Mouse (Mus musculus) retina, adult 2 months (tissue): Measurements from ENCODE around the gene Cfap77.
"Not testable (repeated sequence)": the region's sequence is repeated elsewhere in the genome, so short reads cannot be mapped to it uniquely, and the experiment has no call there.

ENCODE experiments used
- DNase-seq: peaks from one replicate; pipeline ENCODE4 v3.0.0-alpha.2; 2012; ENCODE audit warnings: low read depth, low spot score

Cfap77 gene

GRCm38 (mm10) chr2:29054991-29055390, at the start of gene Cfap77:
TSS of gene Cfap77 (minus strand) at chr2:29055066.
- no peak for DNase-seq

DNA sequence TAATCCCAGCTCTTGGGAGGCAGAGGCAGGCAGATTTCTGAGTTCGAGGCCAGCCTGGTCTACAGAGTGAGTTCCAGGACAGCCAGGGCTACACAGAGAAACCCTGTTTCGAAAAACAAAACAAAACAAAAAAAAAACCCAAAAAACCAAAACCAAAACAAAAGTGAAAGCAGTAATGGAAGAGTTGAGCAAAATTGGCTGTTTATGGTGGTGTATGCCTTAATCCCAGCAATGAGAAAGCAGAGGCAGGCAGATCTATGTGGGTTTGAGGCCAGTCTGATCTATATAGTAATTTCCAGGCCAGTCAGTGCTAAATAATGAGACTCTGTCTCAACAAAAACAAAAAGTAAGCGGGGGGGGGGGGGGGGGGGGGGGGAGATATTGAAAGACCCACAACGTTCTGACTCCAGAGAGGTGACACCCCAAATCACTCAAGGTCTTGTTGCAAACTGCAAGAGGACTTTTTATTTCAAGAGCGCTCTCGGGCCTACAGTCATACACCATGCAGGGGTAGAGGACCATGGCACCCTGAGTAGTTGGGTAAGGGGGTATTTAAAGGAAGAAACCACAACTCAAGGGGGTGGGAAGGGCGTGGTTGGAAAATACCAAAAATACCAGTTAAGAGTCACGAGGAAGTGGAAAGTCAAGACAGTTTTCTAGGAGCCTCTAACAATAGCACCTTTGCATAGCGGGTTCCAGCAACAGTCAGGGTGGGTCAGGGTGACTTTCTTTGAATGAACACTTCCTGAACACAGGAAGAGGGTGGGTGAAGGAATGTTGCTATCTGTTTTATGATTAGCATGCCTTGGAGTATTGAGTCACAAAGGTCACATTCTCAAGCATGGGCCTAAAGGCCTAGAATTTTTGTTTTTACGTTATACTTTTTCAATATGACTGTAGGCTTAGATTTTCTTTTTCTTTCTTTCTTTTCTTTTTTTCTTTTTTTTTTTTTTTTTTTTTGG, 47.8 kb upstream of the Cfap77 start:
- not testable (repeated sequence) for DNase-seq

DNA sequence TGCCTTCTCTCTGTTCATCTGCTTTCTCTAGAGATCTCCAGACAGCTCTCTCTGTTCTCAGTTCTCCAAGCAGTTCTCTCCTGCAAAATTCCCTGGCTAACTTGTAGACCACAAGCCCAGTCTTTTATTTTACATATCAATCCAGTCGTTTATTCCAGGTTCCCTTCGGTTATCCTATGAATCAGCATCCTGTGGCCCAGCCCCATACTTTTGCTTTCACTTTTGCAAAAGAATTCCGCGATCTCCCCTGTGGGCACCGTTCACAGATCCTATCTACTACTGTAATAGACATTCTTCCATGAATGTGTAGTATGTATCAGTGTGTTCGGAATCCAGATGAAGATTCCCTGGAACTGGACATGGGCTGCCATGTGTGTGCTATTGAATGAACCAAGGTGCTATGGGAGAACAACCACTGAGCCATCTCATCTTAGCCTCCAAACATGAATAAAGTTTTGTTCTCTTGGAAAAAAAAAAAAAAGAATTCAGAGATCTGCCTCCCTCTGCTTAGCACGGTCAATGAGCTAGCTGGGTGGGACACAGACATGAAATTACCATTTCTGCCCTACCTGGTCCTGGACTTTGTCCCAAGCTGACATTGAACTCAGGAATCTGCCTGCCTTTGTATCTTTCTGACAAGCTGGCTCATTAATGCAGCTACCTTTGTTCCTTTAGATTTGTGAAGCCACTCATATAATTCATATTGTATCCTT, 46.1 kb upstream of the Cfap77 start:
- DNase-seq, result no peak

DNA sequence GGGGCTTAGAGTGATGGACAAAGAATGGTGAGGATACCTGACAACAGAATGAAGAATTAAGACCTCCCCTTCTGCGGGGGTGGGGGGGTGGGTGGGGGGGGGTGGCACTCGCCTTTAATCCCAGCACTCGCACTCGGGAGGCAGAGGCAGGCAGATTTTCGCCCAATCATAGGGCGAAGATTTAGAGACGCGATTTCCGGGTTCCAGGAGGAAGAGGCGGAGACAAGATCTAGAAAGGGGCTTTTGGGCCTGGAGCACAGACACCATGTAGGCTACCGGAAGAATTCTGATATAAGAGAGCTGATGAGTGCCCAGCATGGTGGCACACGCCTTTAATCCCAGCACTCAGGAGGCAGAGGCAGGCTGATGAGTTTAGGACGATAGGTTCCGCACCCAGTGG, 44.8 kb upstream of the Cfap77 start:
- no peak for DNase-seq

GRCm38 (mm10) chr2:29098786-29099185, 43.9 kb upstream of the Cfap77 start:
- no peak for DNase-seq

GRCm38 (mm10) chr2:29097955-29098354, 43.1 kb upstream of the Cfap77 start:
- not testable (repeated sequence) for DNase-seq

DNA sequence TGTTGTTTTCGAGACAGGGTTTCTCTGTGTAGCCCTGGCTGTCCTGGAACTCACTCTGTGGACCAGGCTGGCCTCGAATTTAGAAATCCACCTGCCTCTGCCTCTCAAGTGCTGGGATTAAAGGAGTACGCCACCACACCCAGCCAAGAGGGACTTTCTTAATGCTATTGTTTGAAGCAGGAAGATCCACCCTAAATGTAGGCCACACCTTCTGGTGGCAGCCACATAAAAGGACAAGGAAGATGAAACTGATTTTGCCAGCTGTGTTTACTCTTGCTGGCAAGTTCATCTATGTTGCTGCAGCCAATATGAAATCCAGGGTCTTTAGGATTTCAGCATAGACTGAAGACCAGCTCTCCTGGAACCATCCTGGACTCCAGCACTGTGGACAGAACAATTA, 42.6 kb upstream of the Cfap77 start:
- no peak for DNase-seq

GRCm38 (mm10) chr2:29096751-29097150, 41.9 kb upstream of the Cfap77 start:
- no peak for DNase-seq

GRCm38 (mm10) chr2:29095674-29096073, 40.8 kb upstream of the Cfap77 start:
- no peak for DNase-seq

DNA sequence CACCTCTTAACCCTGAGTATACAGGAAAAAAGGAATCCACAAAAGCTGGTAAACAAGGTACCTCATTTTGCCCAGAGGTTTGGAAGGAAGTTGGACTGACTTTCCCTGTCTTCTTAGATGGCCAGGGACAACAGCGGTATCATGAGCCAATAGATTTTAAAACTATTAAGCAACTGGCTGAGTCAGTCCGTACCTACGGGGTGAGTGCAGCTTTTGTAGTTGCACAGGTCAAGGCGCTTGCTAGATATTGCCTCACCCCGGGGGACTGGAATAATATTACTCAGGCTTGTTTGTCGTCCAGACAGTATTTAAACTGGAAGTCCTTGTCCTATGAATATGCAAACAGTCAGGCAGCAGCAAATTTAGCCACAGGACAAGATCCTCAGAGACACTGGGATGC, 34.4 kb upstream of the Cfap77 start:
- not testable (repeated sequence) for DNase-seq

- no peak for DNase-seq
Measured at GRCm38 (mm10) chr2:29086026-29086425, 31.2 kb upstream of the Cfap77 start.

DNA sequence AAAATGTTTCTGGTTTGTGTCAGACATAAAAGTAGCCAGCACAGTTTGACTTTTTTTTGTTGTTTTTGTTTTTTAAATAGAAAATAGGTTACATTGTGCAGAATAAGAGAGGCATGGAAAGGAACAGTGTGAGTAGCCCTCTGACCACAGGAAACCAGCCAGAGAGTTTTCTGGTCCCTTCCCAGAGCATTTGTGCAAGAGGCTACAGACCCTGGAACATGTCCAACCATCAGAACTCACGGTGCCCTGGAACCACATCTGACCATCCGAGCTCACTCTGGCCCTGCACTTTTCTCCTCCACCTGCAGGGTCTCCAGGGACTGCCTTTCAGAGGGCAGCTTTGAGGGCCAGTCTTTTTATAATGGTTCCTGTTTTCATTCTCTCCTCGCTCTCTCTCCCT, 27.1 kb upstream of the Cfap77 start:
- DNase-seq, result no peak

- DNase-seq, result no peak
Measured at GRCm38 (mm10) chr2:29076226-29076625, 21.4 kb upstream of the Cfap77 start.

GRCm38 (mm10) chr2:29075331-29076070, 20.6 kb upstream of the Cfap77 start:
- no peak for DNase-seq

- DNase-seq, result no peak
Measured at GRCm38 (mm10) chr2:29074676-29075075, 19.8 kb upstream of the Cfap77 start.

DNA sequence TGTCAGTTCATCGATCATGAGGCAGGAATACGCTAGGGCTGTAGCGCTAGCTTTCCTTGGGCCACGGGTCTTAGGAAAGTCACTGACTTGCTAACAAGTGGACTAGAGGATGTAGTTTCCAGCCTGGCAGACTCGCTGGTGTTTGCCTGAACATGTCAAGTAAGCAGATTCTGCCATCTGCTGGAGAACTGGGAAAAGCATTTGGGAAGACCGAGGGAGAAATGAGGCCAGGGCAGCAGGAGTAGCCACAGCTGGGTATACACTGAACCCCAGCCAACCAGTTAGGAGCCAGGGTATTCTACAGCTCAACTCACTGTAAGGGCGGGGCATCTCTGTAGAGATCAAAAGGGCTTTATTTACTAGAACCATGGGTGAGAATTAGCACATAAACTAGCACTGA, 11.5 kb upstream of the Cfap77 start:
- no peak for DNase-seq

DNA sequence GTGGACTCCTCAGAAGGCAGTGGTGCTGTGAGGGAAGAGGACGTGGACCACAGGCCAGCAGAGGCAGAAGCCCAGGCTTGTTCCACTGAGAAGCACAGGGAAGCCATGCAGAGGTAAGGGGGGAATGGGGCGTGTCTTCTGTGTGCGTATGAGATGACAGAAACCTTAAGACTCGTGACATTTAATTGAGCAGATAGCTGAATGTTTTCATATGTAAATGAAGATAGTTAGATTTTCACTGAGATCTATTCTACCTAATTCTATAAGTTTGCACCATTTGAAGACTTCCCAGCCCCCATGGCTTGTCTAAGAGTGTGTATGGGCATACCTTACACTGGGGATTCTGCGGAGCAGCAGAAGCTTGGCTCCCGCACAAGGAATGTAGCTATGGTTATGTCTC, 10.9 kb upstream of the Cfap77 start:
- DNase-seq, result no peak

DNA sequence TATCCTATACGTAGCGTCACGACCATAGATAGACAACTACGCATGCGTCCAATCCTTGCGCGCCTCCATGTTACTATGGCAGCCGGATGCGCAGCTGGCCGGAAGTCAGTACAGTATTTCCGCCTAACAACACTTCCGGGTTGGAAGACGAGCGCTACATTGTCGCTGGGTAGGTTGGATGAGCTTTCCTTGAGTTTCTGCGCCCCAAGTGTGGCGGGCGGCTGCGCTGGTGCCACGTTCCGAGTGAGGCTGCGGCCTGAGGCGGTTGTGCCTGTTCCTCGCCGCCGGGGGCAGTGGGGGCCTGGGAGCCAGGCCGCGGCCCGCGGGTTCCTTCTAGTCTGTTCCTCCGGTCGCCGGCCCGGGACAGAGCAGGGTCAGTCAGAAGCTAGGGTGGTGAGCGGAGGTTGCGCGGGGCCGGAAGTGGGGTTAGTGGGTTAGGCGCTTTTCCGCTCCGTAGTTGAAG, 5.3 kb upstream of the Cfap77 start, which contains the start of gene Ttf1:
Gene Ttf1, plus strand, starts transcription at position 128 of the 463 bp plus-strand sequence.
- DNase-seq, result peak; percentile 82

- no peak for DNase-seq
Measured at GRCm38 (mm10) chr2:29054545-29054935, 326 bp downstream of the Cfap77 start.

GRCm38 (mm10) chr2:29053802-29054544, 893 bp downstream of the Cfap77 start:
- no peak for DNase-seq

GRCm38 (mm10) chr2:29052943-29053454, 1.9 kb downstream of the Cfap77 start:
- DNase-seq, result no peak
